Mouse (Mus musculus) thymus, adult 2 months (tissue): Measurements from ENCODE around the gene Wwp2.

Source experiments
- CTCF ChIP-seq: fragments of 200-500 bp; IDR thresholded peaks from 2 replicates; pipeline ENCODE4 v1.5.1; 2012; ENCODE audit warnings: mild to moderate bottlenecking, control low read depth, low read length, moderate library complexity, borderline replicate concordance; ENCODE audit not compliant: control insufficient read depth, poor library complexity, insufficient read depth; ENCODE audit errors: extremely low read depth
- POLR2A ChIP-seq: fragments of 200-500 bp; IDR thresholded peaks from 2 replicates; pipeline ENCODE4 v1.6.1; 2012; ENCODE audit warnings: mild to moderate bottlenecking, low read length, control low read depth, moderate library complexity; ENCODE audit not compliant: control insufficient read depth, poor library complexity, insufficient read depth; ENCODE audit errors: extremely low read depth

DNA sequence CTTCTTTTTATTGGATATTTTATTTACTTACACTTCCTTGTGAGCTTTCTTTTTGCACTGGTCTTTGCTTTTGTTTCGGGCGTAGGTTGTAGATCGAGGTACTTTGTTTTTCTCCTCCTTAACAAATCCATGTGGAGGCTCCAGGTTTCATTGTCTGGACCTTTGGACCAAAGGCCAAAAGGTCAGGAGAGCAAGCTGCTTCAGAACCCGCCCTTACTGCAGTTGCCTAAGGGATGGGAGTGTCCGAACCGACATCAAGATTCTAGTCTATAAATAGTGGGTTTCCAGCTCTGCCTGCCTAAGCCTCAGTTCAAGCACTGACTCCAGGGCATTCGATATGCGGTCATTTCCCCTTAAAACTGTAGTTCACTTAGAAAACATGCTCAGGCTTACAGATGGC is 13.0 kb downstream of the Wwp2 start:
- TF ChIP-seq CTCF (no peak), POLR2A (no peak)
